Mouse (Mus musculus) hindbrain, embryonic 16.5 days (tissue): ENCODE measurements at regions not wholly inside any gene's neighbourhood (a gene's known extent, or its start where the extent isn't known, plus 50 kb on each side); places are given as distances from the start of the nearest gene placed in this dataset.

Experiments
- ATAC-seq: fragments of 200-750 bp; cut with Nextera tagmentation; 2 replicates; pipeline ENCODE4 v1.8.0; 2017; ENCODE audit warnings: moderate TSS enrichment, moderate library complexity
- H3K27ac ChIP-seq: fragments of 300-500 bp; sonication (generic); 2 replicates; pipeline ENCODE4 v1.5.1; 2014; ENCODE audit warnings: low read depth, mild to moderate bottlenecking, control low read depth, low read length, moderate library complexity
- H3K27me3 ChIP-seq: fragments of 300-500 bp; sonication (generic); replicated peaks from 2 replicates; pipeline ENCODE4 v1.6.1; 2014; ENCODE audit warnings: low read length; ENCODE audit not compliant: control insufficient read depth, insufficient read depth
- H3K36me3 ChIP-seq: fragments of 300-500 bp; sonication (generic); 2 replicates; pipeline ENCODE4 v1.6.1; 2014; ENCODE audit warnings: mild to moderate bottlenecking, low read length, moderate library complexity, mixed read lengths; ENCODE audit not compliant: control insufficient read depth, insufficient read depth
- H3K4me1 ChIP-seq: fragments of 300-500 bp; sonication (generic); 2 replicates; pipeline ENCODE4 v1.6.1; 2014; ENCODE audit warnings: low read depth, low read length; ENCODE audit not compliant: control insufficient read depth, insufficient read depth
- H3K4me2 ChIP-seq: fragments of 300-500 bp; sonication (generic); 2 replicates; pipeline ENCODE4 v1.6.1; 2014; ENCODE audit warnings: mild to moderate bottlenecking, low read length, control low read depth, moderate library complexity
- H3K4me3 ChIP-seq: fragments of 300-500 bp; sonication (generic); 2 replicates; pipeline ENCODE4 v1.5.1; 2014; ENCODE audit warnings: mild to moderate bottlenecking, low read length, control low read depth, moderate library complexity
- H3K9ac ChIP-seq: fragments of 300-500 bp; sonication (generic); 2 replicates; pipeline ENCODE4 v1.6.1; 2014; ENCODE audit warnings: low read depth, mild to moderate bottlenecking, control low read depth, low read length, moderate library complexity
- H3K9me3 ChIP-seq: fragments of 300-500 bp; sonication (generic); 2 replicates; pipeline ENCODE4 v1.6.1; 2014; ENCODE audit warnings: mild to moderate bottlenecking, low read length, moderate library complexity; ENCODE audit not compliant: control insufficient read depth
- WGBS: fragments of 180-500 bp; shearing (Covaris S2); extraction: QIAGEN DNeasy Blood & Tissue Kit; methylation state at CpG from one replicate; pipeline ENCODE4 v1.1.7; 2014; 5-methylcytosine and 5-hydroxymethylcytosine counted together

- Histone ChIP-seq H3K4me3 (peak overlapping the region; percentile 63), H3K4me2 (peak overlapping the region; percentile 98), H3K27me3 (no peaks in the 10 kb centered on the region), H3K27ac (peak overlapping the region; percentile 99), H3K9me3 (no peaks in the 10 kb centered on the region), H3K9ac (peak overlapping the region; percentile 90), H3K4me1 (peaks cover 6% of the 10 kb centered on the region; the same call in 1 of the 2 replicates), H3K36me3 (no peaks in the 10 kb centered on the region)
- no peak for ATAC-seq
- WGBS, result 34% methylated on average over 4 of the region's 4 CpGs
These were observed 159.9 kb upstream of the Cypt12 start for GRCm38 (mm10) chr3:17788334-17788720.

- WGBS, result 28% methylated on average over 3 of the region's 3 CpGs
- Histone ChIP-seq H3K4me3 (peak overlapping the region; percentile 63), H3K9me3 (no peaks in the 10 kb centered on the region), H3K36me3 (no peaks in the 10 kb centered on the region), H3K27ac (peak overlapping the region; percentile 99), H3K9ac (peak overlapping the region; percentile 90), H3K27me3 (no peaks in the 10 kb centered on the region), H3K4me2 (peak overlapping the region; percentile 98), H3K4me1 (peaks cover 6% of the 10 kb centered on the region; the same call in 1 of the 2 replicates)
- no peak for ATAC-seq
These were observed 159.4 kb upstream of the Cypt12 start for GRCm38 (mm10) chr3:17788778-17789299.

GRCm38 (mm10) chr3:17789454-17790196, 158.6 kb upstream of the Cypt12 start:
- 1% methylated on average over 9 of the region's 9 CpGs for WGBS
- ATAC-seq, result peak; percentile 48
- Histone ChIP-seq H3K9ac (peak overlapping the region; percentile 90), H3K36me3 (no peaks in the 10 kb centered on the region), H3K4me2 (peak overlapping the region; percentile 98), H3K4me3 (peak overlapping the region; percentile 63), H3K4me1 (peaks cover 6% of the 10 kb centered on the region; the same call in 1 of the 2 replicates), H3K27me3 (no peaks in the 10 kb centered on the region), H3K27ac (peak overlapping the region; percentile 99), H3K9me3 (no peaks in the 10 kb centered on the region)

- Histone ChIP-seq H3K27me3 (no peaks in the 10 kb centered on the region), H3K9me3 (no peaks in the 10 kb centered on the region), H3K36me3 (no peaks in the 10 kb centered on the region), H3K27ac (peak overlapping the region; percentile 99), H3K4me3 (peak overlapping the region; percentile 63), H3K4me2 (peak overlapping the region; percentile 43), H3K9ac (peak overlapping the region; percentile 90), H3K4me1 (peaks cover 6% of the 10 kb centered on the region; the same call in 1 of the 2 replicates)
- no peak for ATAC-seq
- WGBS, result under 1% methylated on average over 14 of the region's 14 CpGs
These were observed 157.9 kb upstream of the Cypt12 start for GRCm38 (mm10) chr3:17790331-17790730.

- Histone ChIP-seq H3K4me3 (peak overlapping the region; percentile 63), H3K27me3 (no peaks in the 10 kb centered on the region), H3K4me2 (peak overlapping the region; percentile 43), H3K36me3 (no peaks in the 10 kb centered on the region), H3K4me1 (peaks cover 6% of the 10 kb centered on the region; the same call in 1 of the 2 replicates), H3K9ac (peak overlapping the region; percentile 90), H3K27ac (peak overlapping the region; percentile 99), H3K9me3 (no peaks in the 10 kb centered on the region)
- ATAC-seq, result no peak
- 2% methylated on average over 12 of the region's 12 CpGs for WGBS
These were observed 157.4 kb upstream of the Cypt12 start for GRCm38 (mm10) chr3:17790816-17791215.

- peak overlapping the region; percentile 63 for H3K4me3 ChIP-seq
- peak overlapping the region; percentile 99 for H3K27ac ChIP-seq
- H3K9me3 ChIP-seq, result no peaks in the 10 kb centered on the region
- peak overlapping the region; percentile 90 for H3K9ac ChIP-seq
- no peaks in the 10 kb centered on the region for H3K27me3 ChIP-seq
- H3K4me1 ChIP-seq, result peaks cover under 1% of the 10 kb centered on the region; the same call in 1 of the 2 replicates
- WGBS, result 20% methylated on average over 8 of the region's 8 CpGs
- no peaks in the 10 kb centered on the region for H3K36me3 ChIP-seq
- no peak for ATAC-seq
- peak overlapping the region; percentile 22 for H3K4me2 ChIP-seq
These were observed 156.6 kb upstream of the Cypt12 start for GRCm38 (mm10) chr3:17791381-17792320.

- H3K27ac ChIP-seq, result peak overlapping the region; percentile 97
- no peaks in the 10 kb centered on the region for H3K27me3 ChIP-seq
- no peaks in the 10 kb centered on the region for H3K9me3 ChIP-seq
- peak overlapping the region; percentile 84 for H3K4me2 ChIP-seq
- WGBS, result 24% methylated on average over 2 of the region's 2 CpGs
- H3K36me3 ChIP-seq, result no peaks in the 10 kb centered on the region
- ATAC-seq, result no peak
- H3K4me3 ChIP-seq, result peak overlapping the region; percentile 65
- peak overlapping the region; percentile 67 for H3K9ac ChIP-seq
- no peaks in the 10 kb centered on the region for H3K4me1 ChIP-seq
These were observed 155.6 kb upstream of the Cypt12 start for GRCm38 (mm10) chr3:17792537-17793039.

GRCm38 (mm10) chr3:17793646-17794250, 154.5 kb upstream of the Cypt12 start:
- H3K9me3 ChIP-seq, result no peaks in the 10 kb centered on the region
- H3K9ac ChIP-seq, result peak overlapping the region; percentile 84
- H3K36me3 ChIP-seq, result no peaks in the 10 kb centered on the region
- peak overlapping the region; percentile 65 for H3K4me3 ChIP-seq
- H3K27ac ChIP-seq, result peak overlapping the region; percentile 97
- no peaks in the 10 kb centered on the region for H3K27me3 ChIP-seq
- peak; percentile 80 for ATAC-seq
- H3K4me1 ChIP-seq, result no peaks in the 10 kb centered on the region
- under 1% methylated on average over 24 of the region's 24 CpGs for WGBS
- H3K4me2 ChIP-seq, result peak overlapping the region; percentile 84
